Mouse (Mus musculus): ENCODE results near the gene Tmem182. TPM values are rescaled to one million over a fixed set of nuclear protein-coding genes. Genes with fewer than 3 reads are reported as not detected.

The Tmem182 gene
- polyA plus RNA-seq, 1 experiment from 2014 or later = not detected

Other genes with a start within 250 kb of the Tmem182 start
- gene Slc9a4, start 225.5 kb upstream of the Tmem182 start, polyA plus RNA-seq (2014; fragmentation: Nextera tagmentation; extraction: Ambion mirVana) = 2.3 and 4.1 TPM in 2 replicates
- 0.93 and 1.2 TPM in 2 replicates for gene Slc9a2, start 125.0 kb upstream of the Tmem182 start, polyA plus RNA-seq (2014; fragmentation: Nextera tagmentation; extraction: Ambion mirVana)
- gene Mfsd9, start 14.9 kb upstream of the Tmem182 start, polyA plus RNA-seq (2014; fragmentation: Nextera tagmentation; extraction: Ambion mirVana) = 4.4 and 4.6 TPM in 2 replicates